Mouse (Mus musculus) adrenal gland, postnatal 10 days (tissue): ENCODE data around the gene Nrbf2. TPM values are rescaled to one million over a fixed set of nuclear protein-coding genes. Genes with fewer than 3 reads are reported as not detected.

Experiments
- DNase-seq: peaks from one replicate; pipeline ENCODE4 v3.0.0; 2021; ENCODE audit warnings: mixed read lengths
- long read RNA-seq, 2 experiments: library from polyadenylated mRNA; stranded (forward); transcript quantifications; one replicate each; pipeline ENCODE4 v2.0.0; 2021
- total RNA-seq, 2 experiments: library from RNA; stranded (reverse); gene quantifications; 2 replicates each; pipeline ENCODE4 v1.2.3; 2021

Gene Nrbf2
- total RNA-seq, result 10 to 100 TPM; 18.7 to 19.8 TPM
- long read RNA-seq, experiment 1, transcript Nrbf2-201 (4 exons, 1,813 nt), result major isoform, 72 of 79 reads
- long read RNA-seq, experiment 1, partial matches to known transcripts, result 1 of 79 reads
- long read RNA-seq, experiment 1, other reads (novel, unspliced or antisense), result 6 of 79 reads
- long read RNA-seq, experiment 2, transcript Nrbf2-201 (4 exons, 1,813 nt), result major isoform, 31 of 36 reads
- long read RNA-seq, experiment 2, partial matches to known transcripts, result 0 of 36 reads
- long read RNA-seq, experiment 2, other reads (novel, unspliced or antisense), result 5 of 36 reads

DNA sequence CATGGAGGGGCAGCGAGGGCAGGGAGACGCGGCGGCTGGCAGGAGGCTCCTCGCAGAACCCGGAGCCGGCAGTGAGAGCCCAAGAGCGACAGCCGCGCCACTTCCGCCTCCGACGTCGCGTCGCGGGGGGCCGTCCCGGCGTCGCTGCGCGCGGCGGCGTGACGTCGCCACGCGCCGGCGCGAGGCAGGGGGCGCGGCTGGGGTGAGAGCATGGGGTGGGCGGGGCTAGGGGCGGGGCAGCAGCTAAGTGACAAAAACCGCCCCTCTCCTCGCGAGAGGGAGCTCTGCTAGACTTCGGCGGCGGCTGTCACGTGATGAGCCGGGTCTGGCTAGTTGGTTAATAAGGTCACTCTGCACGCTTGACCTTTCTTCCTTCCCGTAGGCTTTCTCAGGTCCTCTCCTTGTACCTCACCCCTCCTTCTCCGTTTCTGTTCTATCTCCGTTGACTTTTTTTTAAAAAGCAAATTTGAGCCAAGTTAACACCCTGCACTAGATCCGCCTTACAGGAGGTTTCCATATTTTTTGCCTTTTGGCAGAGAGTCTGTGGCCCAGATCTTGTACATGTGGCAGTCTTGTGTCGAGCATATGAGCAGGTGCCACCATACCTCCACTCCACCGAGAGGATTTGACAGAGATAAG, at the start of gene Nrbf2:
Gene Nrbf2 (minus strand): TSS at position 130 of the 639 bp plus-strand sequence.
- DNase-seq, result peak; percentile 91

DNA sequence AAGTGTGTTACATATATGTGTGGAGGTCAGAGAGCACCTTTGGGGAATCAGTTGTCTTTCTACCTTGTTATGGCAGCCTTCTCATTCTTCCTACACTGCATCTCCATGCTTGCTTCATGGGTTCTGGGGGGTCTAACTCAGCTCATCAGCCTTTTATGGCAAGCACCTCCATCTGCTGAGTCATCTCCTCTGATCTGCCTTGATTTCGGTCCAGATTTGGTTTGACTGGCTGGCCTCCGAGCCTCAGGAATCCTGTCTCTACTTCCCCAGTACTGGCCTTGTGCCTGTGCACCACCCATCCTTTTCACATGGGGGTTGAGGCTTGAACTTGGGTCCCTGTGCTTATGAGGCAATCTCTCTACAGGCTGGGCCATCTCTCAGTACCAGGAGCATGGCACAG, 45.5 kb upstream of the Nrbf2 start:
- no peak for DNase-seq

- no peak for DNase-seq
Observed at GRCm38 (mm10) chr10:67329661-67330060, 44.6 kb upstream of the Nrbf2 start.

- no peak for DNase-seq
Observed at GRCm38 (mm10) chr10:67328208-67328607, 43.1 kb upstream of the Nrbf2 start.

- DNase-seq, result no peak
Observed at GRCm38 (mm10) chr10:67324036-67324435, 38.9 kb upstream of the Nrbf2 start.

DNA sequence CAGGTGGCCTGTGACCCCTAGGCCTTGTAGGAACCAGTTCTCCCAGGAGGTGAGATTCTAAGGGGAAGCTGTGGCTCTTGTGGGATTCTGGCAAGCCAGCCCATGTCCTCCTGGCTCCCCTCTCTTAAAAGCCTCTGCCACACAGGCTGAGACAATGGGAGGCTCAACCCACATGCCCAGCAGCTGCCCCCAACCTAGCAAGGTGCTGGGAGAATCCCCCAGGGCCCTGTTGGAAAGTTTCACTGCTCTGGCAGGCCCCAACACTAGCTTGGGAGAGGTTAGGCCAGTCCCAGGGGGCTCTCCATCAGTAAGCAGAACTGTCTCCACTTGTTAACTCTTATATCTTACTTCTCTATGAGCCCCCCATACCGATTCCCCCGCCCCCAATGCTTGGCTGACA, 36.3 kb upstream of the Nrbf2 start:
- DNase-seq, result no peak

GRCm38 (mm10) chr10:67320207-67320859, 35.2 kb upstream of the Nrbf2 start:
- no peak for DNase-seq

- no peak for DNase-seq
Observed at GRCm38 (mm10) chr10:67319016-67319725, 34.1 kb upstream of the Nrbf2 start.

- peak; percentile 63 for DNase-seq
Observed at GRCm38 (mm10) chr10:67317931-67318460, 32.9 kb upstream of the Nrbf2 start.

GRCm38 (mm10) chr10:67314811-67315435, 29.8 kb upstream of the Nrbf2 start:
- peak; percentile 70 for DNase-seq

- no peak for DNase-seq
Observed at GRCm38 (mm10) chr10:67312456-67312855, 27.4 kb upstream of the Nrbf2 start.

- peak; percentile 77 for DNase-seq
Observed at GRCm38 (mm10) chr10:67311277-67311959, 26.3 kb upstream of the Nrbf2 start.

GRCm38 (mm10) chr10:67309483-67310138, 24.5 kb upstream of the Nrbf2 start:
- DNase-seq, result no peak

DNA sequence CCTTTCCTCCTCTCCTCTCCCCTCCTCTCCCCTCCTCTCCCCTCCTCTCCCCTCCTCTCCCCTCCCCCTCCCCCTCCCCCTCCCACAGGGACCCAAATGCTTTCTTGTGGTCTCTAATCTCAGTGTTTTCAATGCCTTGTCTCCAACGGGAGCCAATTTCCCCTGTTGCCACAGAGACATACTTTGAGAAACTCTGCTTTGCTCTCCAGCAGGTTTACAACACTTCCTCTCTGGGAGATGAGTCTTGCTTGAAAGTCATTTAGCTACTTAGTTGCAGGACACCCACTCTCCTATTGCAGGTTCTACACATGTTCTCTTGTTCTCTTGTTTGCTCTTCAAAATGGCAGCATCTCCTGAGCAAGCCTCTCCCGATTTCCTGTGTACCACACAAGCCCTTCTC, 17.2 kb upstream of the Nrbf2 start:
- no peak for DNase-seq

- no peak for DNase-seq
Observed at GRCm38 (mm10) chr10:67301046-67301445, 15.9 kb upstream of the Nrbf2 start.

DNA sequence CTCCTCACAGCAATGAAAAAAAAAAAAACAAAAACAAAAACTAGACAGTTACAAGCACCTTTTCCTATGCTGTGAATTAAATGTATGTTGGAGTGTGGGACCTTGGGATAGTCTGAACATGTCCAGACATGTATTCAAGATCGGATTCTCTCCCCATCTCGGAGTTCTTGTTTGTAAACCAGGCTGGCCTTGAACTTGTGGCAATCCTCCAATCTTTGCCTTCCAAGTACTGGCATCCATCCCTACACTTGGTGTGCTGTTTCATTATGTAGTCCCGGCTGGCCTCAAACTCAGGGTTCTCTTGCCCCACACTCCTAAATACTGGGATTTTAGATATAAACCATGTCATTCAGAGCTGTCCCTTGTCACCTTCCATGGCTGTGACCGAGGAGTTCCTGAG, 14.2 kb upstream of the Nrbf2 start:
- DNase-seq, result peak; percentile 65

GRCm38 (mm10) chr10:67298856-67299255, 13.8 kb upstream of the Nrbf2 start:
- DNase-seq, result peak; percentile 54

GRCm38 (mm10) chr10:67297175-67297855, 12.2 kb upstream of the Nrbf2 start:
- no peak for DNase-seq

- DNase-seq, result no peak
Observed at GRCm38 (mm10) chr10:67296482-67297152, 11.5 kb upstream of the Nrbf2 start.
